Mouse (Mus musculus): ENCODE measurements around the gene Olfr1441.

Gene Olfr1441

DNA sequence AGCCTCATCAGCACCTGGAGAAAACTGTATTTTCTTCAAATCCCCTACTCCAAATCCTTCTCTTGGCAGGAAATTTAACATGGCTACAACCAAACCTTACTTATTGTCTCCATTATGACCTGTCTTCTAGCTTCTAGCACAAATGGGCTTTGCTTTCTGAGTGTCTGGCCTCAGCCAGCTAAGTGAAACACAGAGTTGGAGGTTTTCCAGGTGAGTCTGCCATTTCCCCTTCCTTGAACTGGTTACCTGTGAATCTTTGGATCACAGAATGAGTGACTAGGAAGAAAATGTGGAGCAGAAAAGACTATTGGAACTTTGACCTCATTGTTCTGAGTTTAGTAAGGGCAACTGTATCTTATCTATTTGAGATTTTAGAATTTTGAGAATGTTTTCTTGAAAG is at the start of gene Olfr1441:
Gene Olfr1441 (plus strand): TSS at position 73 of the 400 bp plus-strand sequence.
- no peak for DNase-seq (ENCODE audit: low spot score)

DNA sequence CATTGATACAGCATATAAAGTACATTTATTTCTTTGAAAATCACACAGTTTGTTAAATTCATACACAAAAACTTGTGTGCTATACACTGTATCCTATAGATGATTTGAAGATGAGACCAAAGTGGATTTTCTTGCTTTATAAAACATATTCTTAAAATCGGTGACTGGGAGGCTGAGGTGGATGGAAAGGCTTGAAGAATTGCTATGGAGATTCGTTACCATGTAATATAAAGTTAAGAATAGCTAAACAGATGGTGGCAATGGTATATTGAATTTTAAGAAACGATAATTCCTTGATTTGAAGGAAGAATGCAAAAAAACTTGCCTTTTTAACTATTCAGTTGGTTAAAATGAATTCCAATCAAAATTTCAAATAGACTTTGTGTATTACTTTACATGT is 44.2 kb upstream of the Olfr1441 start:
- DNase-seq (ENCODE audit: low spot score), result no peak

DNA sequence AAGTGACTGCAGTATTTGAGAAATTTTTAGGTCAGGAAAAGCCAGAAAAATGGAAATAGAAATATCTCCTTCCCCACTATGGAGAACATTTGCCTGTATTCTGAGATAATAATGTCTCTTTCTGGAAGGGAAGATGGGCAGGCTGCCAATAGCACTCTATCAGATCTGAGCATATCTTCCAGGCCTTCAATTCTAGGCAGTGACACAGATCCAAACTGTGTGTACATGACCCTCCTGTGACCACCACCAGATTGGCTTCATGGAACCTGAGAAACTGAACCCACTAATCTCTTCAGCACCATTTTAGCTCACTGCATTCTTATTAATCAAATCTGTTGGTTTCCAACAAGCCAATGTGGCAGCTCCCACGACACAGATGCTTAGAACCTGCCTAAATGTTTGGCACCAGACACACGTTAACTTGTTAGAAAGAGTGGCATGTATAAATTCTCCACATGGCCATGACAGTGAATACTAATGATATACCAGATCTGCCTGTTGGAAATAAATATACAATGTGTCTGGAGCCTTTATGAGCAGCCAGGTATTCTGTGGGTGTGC is 42.7 kb upstream of the Olfr1441 start:
- DNase-seq (ENCODE audit: low spot score), result no peak

GRCm38 (mm10) chr19:12386979-12387378 is 30.3 kb upstream of the Olfr1441 start, which contains the start of gene Olfr1440:
Gene Olfr1440 (plus strand): TSS chr19:12387279.
- no peak for DNase-seq (ENCODE audit: low spot score)

DNA sequence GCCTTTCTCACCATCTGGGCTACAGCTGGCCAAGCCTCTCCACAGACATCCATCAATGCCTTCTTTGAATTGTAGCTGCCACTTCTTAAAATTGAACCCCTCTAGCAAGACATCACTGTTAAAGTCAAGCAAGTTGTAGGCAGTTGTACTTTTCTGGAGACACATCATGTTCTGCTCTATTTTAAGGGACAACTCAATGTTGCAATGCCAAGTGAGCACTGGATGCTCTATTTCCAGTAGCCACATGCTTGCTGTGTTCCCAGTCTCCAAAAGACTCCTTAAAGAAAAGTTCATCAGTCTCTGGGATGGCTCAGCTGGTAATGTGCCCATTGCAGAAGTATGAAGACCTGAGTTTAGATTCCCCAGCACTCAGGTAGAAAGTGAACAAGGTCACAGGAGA is 3.5 kb upstream of the Olfr1441 start:
- no peak for DNase-seq (ENCODE audit: low spot score)

GRCm38 (mm10) chr19:12418312-12418711 is 1.1 kb downstream of the Olfr1441 start:
- DNase-seq (ENCODE audit: low spot score), result no peak

DNA sequence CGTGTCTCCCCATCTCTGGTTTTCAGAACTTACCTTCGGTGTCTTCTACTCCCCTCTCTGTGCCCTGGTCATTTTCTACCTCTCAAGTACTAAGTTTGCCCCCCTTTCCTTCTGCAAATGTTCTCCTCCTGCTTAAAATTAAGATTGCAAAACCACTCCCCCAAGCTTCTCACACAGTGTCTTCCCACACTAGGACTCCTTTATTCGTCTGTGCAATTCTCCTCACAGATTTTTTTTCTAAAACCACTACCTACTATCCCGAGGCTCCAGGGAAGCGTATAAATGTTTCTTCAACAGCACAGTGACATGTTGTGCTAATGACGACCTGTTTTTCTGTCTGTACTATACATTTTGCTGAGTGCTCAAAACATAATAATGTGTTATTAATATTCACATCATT is 3.3 kb downstream of the Olfr1441 start:
- DNase-seq (ENCODE audit: low spot score), result no peak

DNA sequence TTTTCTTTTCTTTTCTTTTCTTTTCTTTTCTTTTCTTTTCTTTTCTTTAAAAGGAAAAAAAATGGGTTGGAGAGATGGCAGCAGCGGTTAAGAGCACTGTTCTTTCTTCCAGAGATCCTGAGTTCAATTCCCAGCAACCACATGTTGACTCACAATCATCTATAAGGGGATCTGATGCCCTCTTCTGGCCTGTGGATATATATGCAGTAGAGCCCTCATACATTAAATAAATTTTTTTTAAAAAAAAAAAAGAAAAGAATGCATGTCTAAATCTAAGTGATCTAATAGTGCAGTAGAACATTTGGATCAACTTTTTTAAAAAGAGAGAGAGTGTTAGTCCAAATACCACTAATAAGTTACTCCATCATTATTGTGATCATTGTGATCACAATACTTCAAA is 4.4 kb downstream of the Olfr1441 start:
- no peak for DNase-seq (ENCODE audit: low spot score)

DNA sequence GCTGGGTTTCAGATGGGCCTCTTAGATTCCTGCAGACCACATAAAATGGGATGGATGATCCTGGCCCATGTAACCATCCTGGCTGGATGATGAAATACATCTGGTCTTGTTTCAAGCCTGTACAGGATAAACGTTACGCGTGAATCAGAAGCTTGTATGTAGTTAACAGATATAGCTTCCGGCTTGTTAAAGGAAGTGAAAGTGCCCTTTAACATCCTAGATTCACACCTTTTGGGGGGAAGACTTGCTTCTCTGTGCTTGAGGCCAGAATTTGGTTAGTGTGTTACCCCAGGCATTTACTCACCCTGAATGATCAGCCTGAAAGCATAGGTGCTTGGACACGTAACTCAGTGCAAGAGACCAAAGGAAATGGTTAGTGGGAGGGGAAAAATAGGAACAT is 9.9 kb downstream of the Olfr1441 start:
- DNase-seq (ENCODE audit: low spot score), result no peak

GRCm38 (mm10) chr19:12427605-12428004 is 10.4 kb downstream of the Olfr1441 start, which contains the start of gene Pfpl:
Gene Pfpl (plus strand): TSS chr19:12427905.
- DNase-seq (ENCODE audit: low spot score), result no peak

DNA sequence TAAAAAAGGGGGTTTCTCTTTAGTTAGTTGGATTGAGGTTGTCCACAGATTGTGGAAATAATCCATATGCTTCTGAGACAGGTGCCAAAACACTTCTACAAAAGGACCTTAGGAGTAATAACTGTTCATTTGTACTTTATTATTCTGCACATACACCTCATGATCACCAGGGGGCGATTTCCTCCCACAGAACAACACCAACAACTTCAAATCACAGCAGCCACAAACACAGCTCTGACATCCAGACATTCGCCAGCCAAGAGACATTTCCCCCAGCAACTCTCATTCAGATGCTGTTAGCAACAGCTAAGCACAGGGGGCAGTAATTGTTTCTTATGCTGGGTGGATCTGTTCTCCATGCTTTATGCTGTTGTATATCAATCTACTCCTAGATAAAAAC is 15.8 kb downstream of the Olfr1441 start:
- DNase-seq (ENCODE audit: low spot score), result no peak

DNA sequence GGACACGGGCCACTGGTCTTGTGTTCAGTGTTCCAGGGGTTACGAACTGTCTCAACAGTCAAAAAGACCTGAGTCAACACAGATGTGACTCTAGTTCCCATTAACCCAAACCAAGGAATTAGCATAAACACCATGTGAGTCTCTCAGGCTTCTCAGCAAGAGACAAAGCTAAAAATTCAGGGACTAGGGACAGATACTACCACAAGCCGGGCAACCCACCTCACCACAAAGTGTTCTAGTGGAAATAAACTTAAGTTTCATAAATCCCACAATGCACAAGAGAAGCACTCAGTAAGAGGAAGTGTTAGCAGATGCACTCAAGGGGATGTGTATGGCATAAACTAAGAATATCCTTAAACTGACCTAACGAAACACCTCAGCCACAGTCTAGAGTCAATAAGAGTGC is 17.8 kb downstream of the Olfr1441 start:
- no peak for DNase-seq (ENCODE audit: low spot score)

GRCm38 (mm10) chr19:12435750-12436524 is 18.7 kb downstream of the Olfr1441 start:
- DNase-seq (ENCODE audit: low spot score), result no peak

DNA sequence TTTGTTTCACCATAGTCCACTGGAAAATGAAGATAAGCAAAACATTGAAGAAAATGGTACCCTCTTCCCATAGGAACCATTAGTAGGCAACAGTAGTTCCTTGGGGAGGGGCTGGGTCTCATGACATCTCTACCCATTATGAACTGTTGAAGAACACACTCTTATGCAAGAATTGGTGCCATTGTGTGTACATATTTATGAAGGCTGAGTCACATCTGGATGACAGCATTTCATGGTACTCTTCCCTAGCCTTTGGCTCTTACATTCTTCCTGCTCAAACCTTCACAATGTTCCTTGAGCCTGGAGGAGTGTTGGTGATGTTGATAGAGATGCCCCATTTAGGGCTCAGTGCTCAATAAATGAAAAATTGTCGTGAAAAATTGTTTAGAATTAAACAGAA is 22.3 kb downstream of the Olfr1441 start:
- no peak for DNase-seq (ENCODE audit: low spot score)

GRCm38 (mm10) chr19:12440103-12440725 is 23.0 kb downstream of the Olfr1441 start:
- DNase-seq (ENCODE audit: low spot score), result no peak

- DNase-seq (ENCODE audit: low spot score), result no peak
These were observed 25.3 kb downstream of the Olfr1441 start for GRCm38 (mm10) chr19:12442560-12442959.

DNA sequence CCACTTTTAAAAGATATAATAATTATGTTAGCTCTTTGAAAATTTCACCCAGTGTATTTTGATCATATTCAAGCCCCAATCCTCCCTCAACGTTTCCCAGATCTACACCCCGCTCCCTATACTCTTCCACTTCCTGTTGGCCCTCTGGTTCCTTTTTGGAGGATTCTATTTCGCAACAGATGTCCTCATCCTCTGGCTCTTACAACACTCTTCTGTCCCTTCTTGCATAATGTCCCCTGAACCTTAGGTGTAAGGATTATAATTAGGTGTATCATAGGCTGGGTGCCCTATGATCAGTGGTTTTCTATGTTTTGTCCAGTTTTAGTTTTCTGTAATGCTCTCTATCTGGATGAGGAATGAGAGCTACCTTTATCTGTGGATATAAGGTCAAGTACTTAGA is 27.8 kb downstream of the Olfr1441 start:
- DNase-seq (ENCODE audit: low spot score), result no peak

DNA sequence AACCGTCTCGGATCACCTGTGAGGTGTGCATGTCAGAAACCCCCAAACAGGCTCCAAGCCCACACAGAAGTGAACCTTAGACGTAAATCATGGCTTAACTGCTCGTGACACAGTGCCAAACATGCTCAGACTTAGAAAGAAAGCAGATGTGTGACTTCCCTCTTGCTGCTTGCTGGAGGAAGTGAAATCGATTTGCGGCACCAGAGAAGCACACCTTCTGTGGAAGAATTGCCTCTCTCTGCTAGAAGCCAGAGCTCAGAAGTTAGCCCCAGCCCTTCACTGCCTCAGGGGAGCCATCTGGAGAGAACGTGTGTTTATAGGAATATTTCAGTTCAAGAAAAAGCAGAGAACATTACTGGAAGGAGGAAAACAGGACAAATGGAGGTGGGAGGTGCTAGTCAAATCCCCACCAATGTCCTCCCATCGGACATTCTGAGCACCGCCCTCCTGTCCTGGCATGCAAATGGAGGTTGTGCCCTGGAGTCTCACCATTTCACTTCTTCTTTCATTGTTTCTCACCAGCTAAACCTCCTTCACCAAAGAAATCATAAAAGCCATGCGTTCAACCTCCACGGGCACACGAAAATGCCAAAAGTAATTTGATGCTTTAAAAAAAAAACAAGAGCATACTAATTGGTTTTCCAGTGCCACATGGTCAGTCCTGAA is 40.3 kb downstream of the Olfr1441 start:
- DNase-seq (ENCODE audit: low spot score), result no peak

DNA sequence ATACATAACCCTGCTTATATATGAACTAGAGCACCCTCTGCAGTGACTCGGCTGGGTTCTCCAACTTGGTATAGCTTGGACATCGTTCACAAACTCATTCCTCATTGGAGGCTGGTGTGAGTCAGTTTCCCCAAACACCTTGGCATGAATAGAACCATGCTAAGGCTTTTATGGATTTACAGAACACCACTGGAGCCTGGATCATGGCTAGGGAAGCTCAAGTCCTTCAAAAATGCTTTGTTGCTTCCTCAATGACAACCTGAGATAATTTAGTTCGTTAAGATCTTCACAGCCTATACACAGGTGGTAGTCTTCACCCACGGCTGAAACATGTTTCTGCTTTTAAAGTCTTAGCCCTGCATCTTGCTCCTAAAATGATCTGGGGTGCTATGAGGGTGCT is 42.3 kb downstream of the Olfr1441 start:
- DNase-seq (ENCODE audit: low spot score), result no peak

GRCm38 (mm10) chr19:12460282-12461249 is 43.3 kb downstream of the Olfr1441 start, which contains the start of gene Mpeg1:
Gene Mpeg1 (plus strand): TSS chr19:12460779.
- DNase-seq (ENCODE audit: low spot score), result no peak
